Mouse (Mus musculus): ENCODE data around the gene Slc7a14.

GRCm38 (mm10) chr3:31228487-31228886 lies 81.7 kb downstream of the Slc7a14 start:
- TF ChIP-seq CTCF (IDR thresholded peaks at IDR 0.05; ENCODE audit: insufficient read depth, low read length) (no peak), POLR2A (IDR thresholded peaks at IDR 0.05; ENCODE audit: borderline replicate concordance, extremely low read depth, low read depth, low read length) (no peak)
